Mouse (Mus musculus) CH12.LX (cell line): Measurements from ENCODE around the gene Hes5.

Experiments
- CTCF ChIP-seq, 2 experiments: IDR thresholded peaks in 1 of 2; conservative IDR thresholded peaks in 1 of 2; 2 replicates each; pipeline ENCODE4 v1.5.1; 2011 to 2012; ENCODE audit warnings: low read depth in 2 of 2, low read length in 2 of 2, improper control_type of control experiment in 1 of 2, inconsistent platforms in 1 of 2, mild to moderate bottlenecking in 1 of 2, moderate library complexity in 1 of 2
- ELF1 ChIP-seq: IDR thresholded peaks from 2 replicates; pipeline ENCODE4 v1.6.1; 2014; ENCODE audit warnings: low read depth, mild to moderate bottlenecking, inconsistent platforms, low read length, improper control_type of control experiment
- MAX ChIP-seq: IDR thresholded peaks from 2 replicates; pipeline ENCODE4 v1.6.1; 2011; ENCODE audit warnings: low read length, improper control_type of control experiment
- RCOR1 ChIP-seq: conservative IDR thresholded peaks from 2 replicates; pipeline ENCODE4 v1.6.1; 2012; ENCODE audit warnings: low read depth, mild to moderate bottlenecking, inconsistent platforms, low read length, improper control_type of control experiment

DNA sequence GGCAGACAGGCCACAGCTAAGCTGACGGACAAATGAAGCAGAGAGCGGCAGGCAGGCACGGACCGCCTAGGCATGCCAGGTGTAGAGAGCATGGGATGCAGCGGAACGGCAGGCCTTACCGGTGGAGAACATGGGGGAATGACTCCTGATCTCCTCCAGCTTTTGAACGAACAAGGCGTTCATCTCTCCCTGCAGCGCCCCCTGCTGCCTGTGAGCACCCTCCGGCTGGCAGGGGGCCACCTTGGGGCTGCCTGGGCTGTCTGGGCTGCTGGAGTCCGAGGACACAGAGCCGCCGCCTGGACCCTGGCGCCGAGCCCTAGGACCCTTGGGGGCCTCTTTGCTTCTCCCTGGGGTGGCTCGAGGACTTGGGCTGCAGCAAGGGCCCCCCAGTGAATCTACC is 25.4 kb downstream of the Hes5 start:
- TF ChIP-seq RCOR1 (no peak), CTCF (conservative IDR thresholded peaks at IDR 0.05 in 1 of 2, IDR thresholded peaks at IDR 0.05 in 1 of 2; ENCODE audit: low read depth in 2 of 2, low read length in 2 of 2) (peak in 1 of 2 experiments; percentile 84; a peak in 2 of 4 replicates), MAX (no peak), ELF1 (no peak)
